Mouse (Mus musculus) neural tube, embryonic 14.5 days (tissue): Measurements from ENCODE around the gene Prkcq. TPM values are rescaled to one million over a fixed set of nuclear protein-coding genes. Genes with fewer than 3 reads are reported as not detected.
A peak's percentile ranks its signal among the peaks of the same experiment; 100 is the strongest.

Source experiments
- ATAC-seq: fragments of 200-750 bp; cut with Nextera tagmentation; 2 replicates; pipeline ENCODE4 v1.8.0; 2017; ENCODE audit warnings: low read depth, mild to moderate bottlenecking, moderate TSS enrichment, moderate library complexity
- H3K27ac ChIP-seq: fragments of 300-500 bp; sonication (generic); 2 replicates; pipeline ENCODE4 v1.5.1; 2014; ENCODE audit warnings: low read depth, mild to moderate bottlenecking, control low read depth, low read length, moderate library complexity, mixed read lengths
- H3K27me3 ChIP-seq: fragments of 300-500 bp; sonication (generic); 2 replicates; pipeline ENCODE4 v1.6.1; 2014; ENCODE audit warnings: low read length; ENCODE audit not compliant: control insufficient read depth, insufficient read depth
- H3K36me3 ChIP-seq: fragments of 300-500 bp; sonication (generic); 2 replicates; pipeline ENCODE4 v1.6.1; 2014; ENCODE audit warnings: low read length, mixed read lengths; ENCODE audit not compliant: control insufficient read depth, insufficient read depth
- H3K4me1 ChIP-seq: fragments of 300-500 bp; sonication (generic); 2 replicates; pipeline ENCODE4 v1.6.1; 2014; ENCODE audit warnings: low read length; ENCODE audit not compliant: control insufficient read depth, insufficient read depth
- H3K4me2 ChIP-seq: fragments of 300-500 bp; sonication (generic); 2 replicates; pipeline ENCODE4 v1.6.1; 2014; ENCODE audit warnings: mild to moderate bottlenecking, low read depth, low read length, control low read depth
- H3K4me3 ChIP-seq: fragments of 300-500 bp; sonication (generic); 2 replicates; pipeline ENCODE4 v1.5.1; 2014; ENCODE audit warnings: low read depth, low read length, control low read depth, mixed read lengths
- H3K9ac ChIP-seq: fragments of 300-500 bp; sonication (generic); replicated peaks from 2 replicates; pipeline ENCODE4 v1.6.1; 2014; ENCODE audit warnings: low read depth, mild to moderate bottlenecking, control low read depth, low read length, mixed read lengths
- H3K9me3 ChIP-seq: fragments of 300-500 bp; sonication (generic); 2 replicates; pipeline ENCODE4 v1.6.1; 2016; ENCODE audit warnings: low read length; ENCODE audit not compliant: control insufficient read depth
- WGBS: fragments of 180-500 bp; shearing (Covaris S2); extraction: QIAGEN DNeasy Blood & Tissue Kit; methylation state at CpG from one replicate; pipeline ENCODE4 v1.1.7; 2014; 5-methylcytosine and 5-hydroxymethylcytosine counted together
- polyA plus RNA-seq: library from polyadenylated mRNA; unstranded; fragments of >200 nt; fragmentation: Nextera tagmentation; extraction: Ambion mirVana; gene quantifications from 2 replicates; pipeline ENCODE4 v1.2.1, GENCODE M21; 2014

Gene Prkcq
- polyA plus RNA-seq, 1 experiment from 2014 or later, result 39.0 TPM

DNA sequence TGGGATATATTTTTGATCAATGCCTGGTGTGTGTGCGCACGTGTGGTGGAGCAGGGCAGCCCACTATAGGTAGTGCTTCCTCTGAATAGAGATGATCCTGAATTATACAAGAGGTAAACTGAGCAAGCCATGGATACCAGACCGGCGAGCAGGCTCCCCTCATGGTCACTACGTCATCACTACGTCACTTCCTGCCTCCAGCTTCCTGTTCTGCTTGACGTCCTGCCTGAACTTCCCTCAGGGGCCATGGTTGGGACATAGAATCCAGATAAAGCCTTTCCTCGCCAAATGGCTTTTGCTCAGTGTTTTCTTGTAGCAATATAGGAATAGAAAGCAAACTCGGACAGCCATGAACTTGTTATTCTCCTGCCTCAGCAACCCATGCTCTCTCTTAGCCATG lies 33.1 kb downstream of the Prkcq start:
- H3K9me3 ChIP-seq, result no peaks in the 10 kb centered on the region
- no peak overlapping the region for H3K4me2 ChIP-seq
- no peaks in the 10 kb centered on the region for H3K27me3 ChIP-seq
- no peak overlapping the region for H3K9ac ChIP-seq
- no peaks in the 10 kb centered on the region for H3K36me3 ChIP-seq
- no peak overlapping the region for H3K27ac ChIP-seq
- no peak for ATAC-seq
- no peaks in the 10 kb centered on the region for H3K4me1 ChIP-seq
- H3K4me3 ChIP-seq, result no peak overlapping the region
- WGBS, result 93% methylated on average over 9 of the region's 9 CpGs

DNA sequence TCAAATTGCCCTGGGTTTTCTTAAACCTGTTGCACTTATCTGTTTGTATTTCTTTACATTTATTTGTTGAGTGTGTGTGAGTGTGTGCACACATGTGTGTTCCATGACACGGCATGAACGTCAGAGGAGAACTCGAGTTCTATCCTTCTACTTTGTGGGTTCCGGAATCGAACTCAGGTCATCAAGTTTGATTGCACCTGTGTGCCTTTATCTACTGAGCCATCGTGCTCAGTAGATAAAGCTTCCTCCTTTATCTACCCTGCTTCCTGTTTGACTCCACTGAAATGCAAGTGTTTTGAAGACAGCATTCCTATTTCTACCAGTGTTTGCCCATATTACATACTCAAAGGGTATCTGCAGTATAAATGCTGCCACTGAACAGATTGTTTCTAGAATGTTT lies 33.8 kb downstream of the Prkcq start:
- Histone ChIP-seq H3K36me3 (no peaks in the 10 kb centered on the region), H3K4me3 (no peak overlapping the region), H3K9ac (no peak overlapping the region), H3K4me1 (no peaks in the 10 kb centered on the region), H3K27me3 (no peaks in the 10 kb centered on the region), H3K27ac (no peak overlapping the region), H3K9me3 (no peaks in the 10 kb centered on the region), H3K4me2 (no peak overlapping the region)
- ATAC-seq, result no peak
- WGBS, result 94% methylated on average over 6 of the region's 6 CpGs

DNA sequence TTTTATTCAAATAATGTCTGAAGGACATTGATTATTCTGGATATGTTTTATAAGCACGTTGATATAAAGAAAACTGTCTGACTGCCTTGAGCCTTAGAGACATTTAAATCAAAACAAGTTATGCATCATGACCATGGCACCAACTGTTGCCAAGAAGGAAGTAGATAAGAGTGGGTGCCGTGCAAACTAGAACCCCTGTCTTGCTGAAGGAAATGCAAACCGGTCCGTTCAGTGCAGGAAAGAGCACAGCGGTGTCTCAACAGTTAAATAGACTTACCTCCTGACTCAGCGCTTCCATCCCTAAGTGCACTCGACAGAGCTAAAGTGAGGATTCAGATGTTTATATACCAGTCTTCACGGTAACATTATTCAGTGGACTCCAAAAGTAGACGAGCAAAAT lies 36.4 kb downstream of the Prkcq start:
- WGBS, result 89% methylated on average over 9 of the region's 9 CpGs
- Histone ChIP-seq H3K9ac (no peak overlapping the region), H3K27me3 (no peaks in the 10 kb centered on the region), H3K36me3 (no peaks in the 10 kb centered on the region), H3K27ac (no peak overlapping the region), H3K4me3 (no peak overlapping the region), H3K4me1 (no peaks in the 10 kb centered on the region), H3K9me3 (no peaks in the 10 kb centered on the region), H3K4me2 (no peak overlapping the region)
- ATAC-seq, result no peak

DNA sequence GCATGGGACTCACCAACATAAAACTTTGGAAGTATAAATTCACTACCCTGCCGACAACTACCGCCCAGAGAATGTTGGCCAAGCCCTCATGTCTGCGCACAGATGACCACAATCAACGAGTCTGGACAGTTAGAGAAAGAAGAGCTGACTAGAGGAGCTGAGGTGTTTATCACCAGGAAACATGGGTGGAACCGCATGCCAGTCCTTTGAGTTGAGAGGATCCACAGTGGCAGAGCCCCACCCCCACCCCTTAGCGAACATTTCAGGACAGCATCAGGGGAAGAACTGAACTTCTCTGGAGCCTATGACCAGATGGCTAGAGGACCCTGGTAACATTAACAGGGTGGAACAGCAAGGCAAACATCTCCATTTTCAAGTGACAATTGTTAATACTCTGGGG lies 37.4 kb downstream of the Prkcq start:
- no peak for ATAC-seq
- Histone ChIP-seq H3K4me2 (no peak overlapping the region), H3K9ac (no peak overlapping the region), H3K4me3 (no peak overlapping the region), H3K9me3 (no peaks in the 10 kb centered on the region), H3K4me1 (no peaks in the 10 kb centered on the region), H3K27ac (no peak overlapping the region), H3K27me3 (no peaks in the 10 kb centered on the region), H3K36me3 (no peaks in the 10 kb centered on the region)
- WGBS, result 85% methylated on average over 6 of the region's 6 CpGs

DNA sequence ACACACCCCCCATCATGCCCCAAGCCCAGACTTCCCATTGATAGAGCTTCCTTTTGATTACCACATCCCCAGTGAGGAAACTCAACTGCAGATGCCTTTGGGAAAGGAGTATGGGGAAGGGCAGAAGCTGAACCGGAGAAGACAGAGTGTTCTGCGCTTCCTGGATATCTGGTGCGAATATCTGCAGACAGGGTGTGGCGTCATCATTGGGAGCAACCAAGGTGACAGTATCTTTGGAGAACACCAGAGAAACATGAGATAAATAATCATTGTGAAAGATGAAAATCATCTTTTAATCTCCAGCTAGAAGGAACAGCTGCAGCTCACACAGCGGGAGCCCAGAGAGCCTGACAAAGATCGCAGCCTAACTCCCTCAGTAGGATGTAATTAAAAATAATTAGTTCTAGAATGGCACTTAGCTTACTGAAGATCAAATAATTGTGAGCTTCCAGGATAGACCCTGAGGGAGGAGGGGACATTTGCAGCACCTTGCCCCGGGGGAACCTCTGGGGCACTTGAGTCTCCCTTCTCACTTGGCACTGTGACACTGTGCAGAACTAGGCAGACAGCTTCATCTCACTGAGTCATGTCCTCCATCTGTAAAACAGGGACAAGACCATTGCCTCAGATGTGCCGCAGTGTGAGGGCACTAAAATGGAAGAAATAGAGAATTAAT lies 38.5 kb downstream of the Prkcq start:
- H3K9me3 ChIP-seq, result no peaks in the 10 kb centered on the region
- no peaks in the 10 kb centered on the region for H3K36me3 ChIP-seq
- no peaks in the 10 kb centered on the region for H3K27me3 ChIP-seq
- 0 out of 2 replicates have a peak overlapping the region, but pooled peaks have one; percentile 34 for H3K27ac ChIP-seq
- ATAC-seq, result peak; percentile 56; the same call in 1 of the 2 replicates
- no peak overlapping the region for H3K4me3 ChIP-seq
- no peaks in the 10 kb centered on the region for H3K4me1 ChIP-seq
- 63% methylated on average over 8 of the region's 8 CpGs for WGBS
- no peak overlapping the region for H3K9ac ChIP-seq
- no peak overlapping the region for H3K4me2 ChIP-seq

DNA sequence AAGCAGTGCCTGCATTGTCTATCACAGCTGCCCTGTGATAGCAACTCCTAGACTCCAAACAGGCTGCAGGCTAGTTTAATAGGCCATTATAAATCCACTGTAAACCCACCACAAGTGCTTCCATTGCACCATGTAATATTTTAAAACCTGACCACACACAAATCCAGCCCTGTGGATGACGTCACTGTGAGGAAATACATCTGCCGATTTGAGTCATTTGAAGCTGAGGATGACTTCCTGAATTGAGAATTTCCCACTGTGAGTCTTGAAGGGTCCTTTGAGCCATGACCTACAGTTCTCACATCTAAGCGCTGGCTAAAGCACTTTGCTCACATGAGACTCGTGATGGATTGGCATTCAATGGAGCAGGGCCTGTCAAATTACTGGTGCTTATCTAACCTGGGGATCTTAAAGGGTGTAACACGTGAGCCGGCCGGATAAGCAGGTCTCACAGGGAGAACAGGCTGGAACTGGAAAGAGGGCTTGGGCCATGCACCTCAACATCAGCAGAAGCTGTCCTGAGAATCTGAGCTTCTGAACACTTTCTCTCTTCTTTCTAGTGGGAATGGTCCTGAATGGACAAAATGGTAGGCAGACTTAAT lies 40.2 kb downstream of the Prkcq start:
- H3K4me1 ChIP-seq, result no peaks in the 10 kb centered on the region
- no peaks in the 10 kb centered on the region for H3K36me3 ChIP-seq
- no peak for ATAC-seq
- no peaks in the 10 kb centered on the region for H3K9me3 ChIP-seq
- no peak overlapping the region for H3K4me3 ChIP-seq
- no peaks in the 10 kb centered on the region for H3K27me3 ChIP-seq
- 71% methylated on average over 7 of the region's 7 CpGs for WGBS
- no peak overlapping the region for H3K9ac ChIP-seq
- no peak overlapping the region for H3K4me2 ChIP-seq
- no peak overlapping the region for H3K27ac ChIP-seq

DNA sequence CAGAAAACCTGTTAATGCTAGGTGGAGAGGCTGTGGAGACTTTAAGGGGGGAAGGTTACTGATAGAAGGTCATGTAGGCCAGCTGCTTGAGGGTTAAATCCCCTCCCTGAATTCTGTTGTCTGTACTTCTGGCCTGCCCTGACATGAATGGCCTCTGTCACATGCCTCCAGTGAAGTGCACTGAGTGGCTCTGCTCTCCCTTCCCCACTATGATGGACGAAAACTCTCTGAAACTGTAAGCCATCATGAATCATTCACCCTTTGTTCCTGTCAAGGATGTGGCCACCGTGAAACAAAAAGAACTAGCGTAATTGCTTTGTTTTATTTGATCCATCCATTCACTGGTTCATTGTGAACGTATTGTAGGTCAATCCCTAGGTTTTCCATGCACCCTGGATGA lies 44.5 kb downstream of the Prkcq start:
- ATAC-seq, result no peak
- Histone ChIP-seq H3K4me1 (no peaks in the 10 kb centered on the region), H3K9me3 (no peaks in the 10 kb centered on the region), H3K27ac (no peak overlapping the region), H3K4me3 (no peak overlapping the region), H3K36me3 (no peaks in the 10 kb centered on the region), H3K27me3 (no peaks in the 10 kb centered on the region), H3K4me2 (no peak overlapping the region), H3K9ac (no peak overlapping the region)
- 50% methylated on average over 4 of the region's 4 CpGs for WGBS

DNA sequence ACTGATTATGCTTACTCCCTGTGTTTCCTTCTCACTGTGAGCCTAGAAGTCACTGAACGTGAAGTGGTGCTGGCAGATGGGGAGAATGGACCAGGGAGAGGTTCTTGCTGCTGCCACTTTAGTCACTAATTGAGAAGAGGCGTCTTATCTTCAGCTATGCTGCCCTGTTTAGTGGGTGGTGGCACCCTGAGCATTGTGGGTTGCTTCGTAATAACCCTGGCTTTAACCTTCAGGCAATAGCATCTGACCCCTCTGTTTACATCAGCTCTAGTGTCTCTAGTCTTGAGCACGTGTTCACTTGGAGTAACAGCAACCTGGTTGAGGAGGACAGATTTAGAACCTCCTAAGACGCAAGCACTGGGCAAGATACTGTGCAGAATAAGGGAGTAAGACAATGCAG lies 44.9 kb downstream of the Prkcq start:
- ATAC-seq, result no peak
- H3K4me1 ChIP-seq, result no peaks in the 10 kb centered on the region
- H3K4me2 ChIP-seq, result no peak overlapping the region
- WGBS, result 75% methylated on average over 5 of the region's 5 CpGs
- H3K9me3 ChIP-seq, result no peaks in the 10 kb centered on the region
- H3K4me3 ChIP-seq, result no peak overlapping the region
- H3K36me3 ChIP-seq, result no peaks in the 10 kb centered on the region
- H3K27me3 ChIP-seq, result no peaks in the 10 kb centered on the region
- H3K27ac ChIP-seq, result no peak overlapping the region
- no peak overlapping the region for H3K9ac ChIP-seq

DNA sequence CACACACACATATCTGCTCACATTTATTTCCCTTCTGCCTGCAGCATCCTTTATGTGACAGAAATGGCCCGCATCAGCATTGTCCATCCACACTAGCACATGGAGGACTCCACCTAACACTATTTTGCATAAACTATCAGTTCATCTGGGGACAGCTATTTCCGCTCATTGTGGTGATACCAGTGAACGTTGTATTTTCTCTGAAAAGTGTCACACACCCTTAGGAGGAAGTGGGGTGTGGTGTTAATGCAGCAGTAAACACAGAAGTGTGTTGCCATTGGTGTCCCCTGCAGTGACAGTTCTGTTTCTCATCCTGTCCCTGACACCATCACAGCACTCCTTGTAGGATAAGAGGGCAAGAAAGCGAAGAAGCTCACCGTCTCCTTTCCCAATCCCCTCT lies 46.2 kb downstream of the Prkcq start:
- H3K4me2 ChIP-seq, result no peak overlapping the region
- H3K9me3 ChIP-seq, result no peaks in the 10 kb centered on the region
- no peaks in the 10 kb centered on the region for H3K4me1 ChIP-seq
- no peak overlapping the region for H3K27ac ChIP-seq
- no peak overlapping the region for H3K4me3 ChIP-seq
- no peaks in the 10 kb centered on the region for H3K36me3 ChIP-seq
- WGBS, result 85% methylated on average over 5 of the region's 5 CpGs
- no peak overlapping the region for H3K9ac ChIP-seq
- H3K27me3 ChIP-seq, result no peaks in the 10 kb centered on the region
- ATAC-seq, result no peak
